Mouse (Mus musculus): ENCODE measurements around the gene Zfp787.
"Not testable (repeated sequence)": the region's sequence is repeated elsewhere in the genome, so short reads cannot be mapped to it uniquely, and the experiment has no call there.

Zfp787 gene

GRCm38 (mm10) chr7:6121128-6121527 lies 34.7 kb downstream of the Zfp787 start:
- not testable (repeated sequence) for DNase-seq (ENCODE audit: extremely low spot score, low spot score)

GRCm38 (mm10) chr7:6120104-6120503 lies 35.7 kb downstream of the Zfp787 start:
- DNase-seq (ENCODE audit: extremely low spot score, low spot score), result not testable (repeated sequence)

- DNase-seq (ENCODE audit: extremely low spot score, low spot score), result no peak
Observed at GRCm38 (mm10) chr7:6119501-6119900, 36.3 kb downstream of the Zfp787 start.
